Mouse (Mus musculus): ENCODE data around the gene Rsrp1. TPM values are rescaled to one million over a fixed set of nuclear protein-coding genes. Genes with fewer than 3 reads are reported as not detected.

Gene Rsrp1
- polyA plus RNA-seq, 1 experiment from 2014 or later, result 526 TPM

DNA sequence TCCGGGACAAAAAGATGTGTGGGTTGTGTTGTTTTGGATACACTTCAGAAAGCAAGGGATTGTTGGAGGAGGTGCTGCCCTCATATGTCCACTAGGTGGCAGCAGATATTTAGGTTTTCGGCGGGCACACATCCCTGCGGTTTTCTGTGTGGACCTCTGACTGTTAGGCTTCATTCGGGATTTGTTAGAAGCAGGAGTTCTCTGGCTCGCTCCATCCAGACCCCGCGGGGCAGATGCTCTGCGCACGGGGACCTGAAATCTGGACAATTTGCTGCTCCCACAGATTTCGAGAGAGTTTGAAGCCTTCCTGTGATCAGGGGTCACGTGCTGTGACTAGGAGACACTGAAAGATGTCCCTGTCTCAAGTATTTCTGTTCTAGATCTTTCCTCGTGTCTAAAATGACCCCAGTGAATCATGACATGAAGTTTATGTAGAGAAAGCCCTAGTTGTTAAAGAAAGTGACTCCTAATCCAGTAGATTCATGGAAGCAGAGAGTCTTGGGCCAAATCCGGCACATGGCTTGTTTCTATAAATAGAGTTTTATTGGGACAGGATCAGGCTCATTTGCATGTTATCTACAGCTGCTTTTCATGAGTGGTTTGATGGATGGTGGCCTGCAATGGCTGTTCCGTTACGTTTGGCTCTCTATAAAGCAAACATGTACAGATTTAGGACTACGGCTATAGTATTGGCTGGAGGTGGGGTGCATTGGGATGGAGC, 22.8 kb downstream of the Rsrp1 start:
- Histone ChIP-seq H3K9ac (replicated peaks; ENCODE audit: low read length) (peak overlapping the region; percentile 36; the same call in 1 of the 2 replicates), H3K27ac (replicated peaks; ENCODE audit: low read depth, low read length) (no peak overlapping the region), H3K9me3 (ENCODE audit: control insufficient read depth, low read length) (no peaks in the 10 kb centered on the region), H3K27me3 (ENCODE audit: control insufficient read depth, insufficient read depth, low read length) (0 out of 2 replicates have a peak, but pooled peaks cover 8% of the 10 kb centered on the region), H3K36me3 (ENCODE audit: control insufficient read depth, insufficient read depth, low read length) (no peaks in the 10 kb centered on the region), H3K4me1 (ENCODE audit: control insufficient read depth, insufficient read depth, low read length) (no peaks in the 10 kb centered on the region), H3K4me3 (replicated peaks; ENCODE audit: low read depth, low read length) (peak overlapping the region; percentile 19; the same call in 1 of the 2 replicates), H3K4me2 (ENCODE audit: low read length) (peak overlapping the region; percentile 47)
- WGBS, result 15% methylated on average over 17 of the region's 17 CpGs
- ATAC-seq (ENCODE audit: low FRiP score, low TSS enrichment) (no peak), DNase-seq (peak; percentile 91)

DNA sequence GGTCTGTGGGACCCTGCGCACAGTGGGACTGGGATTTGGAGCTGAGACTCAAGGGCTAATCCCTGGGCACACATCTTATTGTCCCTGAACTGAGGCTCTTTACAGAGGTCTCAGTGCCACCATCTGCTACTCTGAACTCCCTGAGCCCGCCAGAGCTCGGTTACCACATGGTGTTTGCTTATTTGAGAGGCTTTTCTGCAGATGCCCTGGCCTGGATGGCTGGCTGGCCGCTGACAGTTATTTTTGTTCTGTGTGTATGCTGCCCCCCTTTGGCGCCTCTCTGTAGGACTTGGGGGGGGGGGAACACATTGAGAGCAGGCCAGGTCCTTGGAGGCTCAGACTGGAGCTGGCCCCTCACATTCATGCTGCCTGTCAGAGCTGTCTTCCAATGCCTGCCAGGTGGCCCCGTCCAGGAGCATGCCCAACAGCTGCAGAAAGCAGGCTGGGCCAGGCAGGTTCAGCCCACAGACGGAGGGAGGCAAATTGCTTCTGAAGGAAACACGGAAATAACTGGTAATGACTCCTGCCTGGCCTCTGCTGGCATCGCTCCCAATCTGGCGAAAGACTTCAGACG, 27.2 kb downstream of the Rsrp1 start:
- 18% methylated on average over 11 of the region's 11 CpGs for WGBS
- Histone ChIP-seq H3K4me2 (ENCODE audit: low read length) (no peak overlapping the region), H3K9me3 (ENCODE audit: control insufficient read depth, low read length) (no peaks in the 10 kb centered on the region), H3K4me3 (replicated peaks; ENCODE audit: low read depth, low read length) (no peak overlapping the region), H3K27ac (replicated peaks; ENCODE audit: low read depth, low read length) (0 out of 2 replicates have a peak overlapping the region, but pooled peaks have one; percentile 45), H3K9ac (replicated peaks; ENCODE audit: low read length) (no peak overlapping the region), H3K36me3 (ENCODE audit: control insufficient read depth, insufficient read depth, low read length) (no peaks in the 10 kb centered on the region), H3K27me3 (ENCODE audit: control insufficient read depth, insufficient read depth, low read length) (no peaks in the 10 kb centered on the region), H3K4me1 (ENCODE audit: control insufficient read depth, insufficient read depth, low read length) (no peaks in the 10 kb centered on the region)
- ATAC-seq (ENCODE audit: low FRiP score, low TSS enrichment), result peak; percentile 72; the same call in 1 of the 2 replicates
- peak; percentile 68 for DNase-seq

- 19% methylated on average over 15 of the region's 15 CpGs for WGBS
- Histone ChIP-seq H3K27ac (replicated peaks; ENCODE audit: low read depth, low read length) (no peak overlapping the region), H3K27me3 (ENCODE audit: control insufficient read depth, insufficient read depth, low read length) (no peaks in the 10 kb centered on the region), H3K4me2 (ENCODE audit: low read length) (no peak overlapping the region), H3K4me3 (replicated peaks; ENCODE audit: low read depth, low read length) (no peak overlapping the region), H3K9ac (replicated peaks; ENCODE audit: low read length) (no peak overlapping the region), H3K4me1 (ENCODE audit: control insufficient read depth, insufficient read depth, low read length) (no peaks in the 10 kb centered on the region), H3K9me3 (ENCODE audit: control insufficient read depth, low read length) (no peaks in the 10 kb centered on the region), H3K36me3 (ENCODE audit: control insufficient read depth, insufficient read depth, low read length) (no peaks in the 10 kb centered on the region)
- ATAC-seq (ENCODE audit: low FRiP score, low TSS enrichment) (no peak), DNase-seq (peak; percentile 45)
Measured at GRCm38 (mm10) chr4:134954461-134954860, 31.1 kb downstream of the Rsrp1 start.

DNA sequence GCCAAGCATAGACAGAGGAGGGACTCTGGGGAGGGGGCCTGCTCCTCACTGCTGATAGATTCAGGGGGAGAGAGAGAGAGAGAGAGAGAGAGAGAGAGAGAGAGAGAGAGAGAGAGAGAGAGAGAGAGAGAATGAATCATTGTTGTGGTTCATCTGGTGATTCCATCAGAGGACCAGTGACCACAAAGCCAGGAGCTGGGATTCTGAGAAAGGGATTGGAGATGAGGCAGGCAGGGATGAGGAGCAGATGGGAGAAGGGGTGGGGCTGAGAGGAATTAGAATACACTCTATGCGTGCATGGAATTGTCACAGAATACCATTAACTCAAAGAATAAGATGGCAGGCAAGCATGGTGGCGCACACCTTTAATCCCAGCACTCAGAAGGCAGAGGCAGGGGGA, 31.8 kb downstream of the Rsrp1 start:
- Histone ChIP-seq H3K36me3 (ENCODE audit: control insufficient read depth, insufficient read depth, low read length) (no peaks in the 10 kb centered on the region), H3K27me3 (ENCODE audit: control insufficient read depth, insufficient read depth, low read length) (no peaks in the 10 kb centered on the region), H3K4me1 (ENCODE audit: control insufficient read depth, insufficient read depth, low read length) (no peaks in the 10 kb centered on the region), H3K4me3 (replicated peaks; ENCODE audit: low read depth, low read length) (no peak overlapping the region), H3K9ac (replicated peaks; ENCODE audit: low read length) (no peak overlapping the region), H3K27ac (replicated peaks; ENCODE audit: low read depth, low read length) (no peak overlapping the region), H3K4me2 (ENCODE audit: low read length) (no peak overlapping the region), H3K9me3 (ENCODE audit: control insufficient read depth, low read length) (no peaks in the 10 kb centered on the region)
- DNase-seq (no peak), ATAC-seq (ENCODE audit: low FRiP score, low TSS enrichment) (no peak)
- WGBS, result 68% methylated on average over 2 of the region's 2 CpGs

- DNase-seq (no peak), ATAC-seq (ENCODE audit: low FRiP score, low TSS enrichment) (no peak)
- no peak overlapping the region for H3K4me2 ChIP-seq (ENCODE audit: low read length)
- H3K27me3 ChIP-seq (ENCODE audit: control insufficient read depth, insufficient read depth, low read length), result no peaks in the 10 kb centered on the region
- WGBS, result 87% methylated on average over 3 of the region's 3 CpGs
- no peak overlapping the region for H3K4me3 ChIP-seq (replicated peaks; ENCODE audit: low read depth, low read length)
- H3K9ac ChIP-seq (replicated peaks; ENCODE audit: low read length), result no peak overlapping the region
- no peaks in the 10 kb centered on the region for H3K4me1 ChIP-seq (ENCODE audit: control insufficient read depth, insufficient read depth, low read length)
- no peak overlapping the region for H3K27ac ChIP-seq (replicated peaks; ENCODE audit: low read depth, low read length)
- no peaks in the 10 kb centered on the region for H3K9me3 ChIP-seq (ENCODE audit: control insufficient read depth, low read length)
- H3K36me3 ChIP-seq (ENCODE audit: control insufficient read depth, insufficient read depth, low read length), result no peaks in the 10 kb centered on the region
Measured at GRCm38 (mm10) chr4:134955845-134956244, 32.5 kb downstream of the Rsrp1 start.

DNA sequence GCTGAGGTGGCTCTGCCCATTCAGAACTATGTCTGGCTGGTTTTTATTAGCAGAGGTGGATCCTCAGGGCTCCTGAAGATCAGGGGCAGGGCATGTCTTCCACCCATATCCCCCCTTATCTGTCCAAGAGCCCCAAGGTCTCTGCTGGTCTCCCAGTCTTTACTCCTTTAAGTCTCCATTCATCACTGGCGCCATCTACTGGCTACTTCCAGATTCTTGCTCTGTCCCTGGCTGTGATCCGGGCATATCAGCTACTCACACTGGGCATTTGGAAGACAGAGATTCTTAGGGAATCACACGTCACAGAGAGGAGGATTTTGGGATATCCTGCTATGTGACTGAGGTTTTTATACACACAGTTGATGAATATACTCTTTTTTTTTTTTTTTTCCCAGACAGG, 32.9 kb downstream of the Rsrp1 start:
- H3K9ac ChIP-seq (replicated peaks; ENCODE audit: low read length), result no peak overlapping the region
- H3K4me2 ChIP-seq (ENCODE audit: low read length), result no peak overlapping the region
- WGBS, result 18% methylated on average over 3 of the region's 3 CpGs
- H3K4me1 ChIP-seq (ENCODE audit: control insufficient read depth, insufficient read depth, low read length), result no peaks in the 10 kb centered on the region
- no peaks in the 10 kb centered on the region for H3K36me3 ChIP-seq (ENCODE audit: control insufficient read depth, insufficient read depth, low read length)
- DNase-seq (peak; percentile 72), ATAC-seq (ENCODE audit: low FRiP score, low TSS enrichment) (no peak)
- H3K9me3 ChIP-seq (ENCODE audit: control insufficient read depth, low read length), result no peaks in the 10 kb centered on the region
- H3K27me3 ChIP-seq (ENCODE audit: control insufficient read depth, insufficient read depth, low read length), result no peaks in the 10 kb centered on the region
- no peak overlapping the region for H3K4me3 ChIP-seq (replicated peaks; ENCODE audit: low read depth, low read length)
- H3K27ac ChIP-seq (replicated peaks; ENCODE audit: low read depth, low read length), result no peak overlapping the region

GRCm38 (mm10) chr4:134963021-134963776, 39.8 kb downstream of the Rsrp1 start:
- Histone ChIP-seq H3K36me3 (ENCODE audit: control insufficient read depth, insufficient read depth, low read length) (no peaks in the 10 kb centered on the region), H3K4me3 (replicated peaks; ENCODE audit: low read depth, low read length) (no peak overlapping the region), H3K27me3 (ENCODE audit: control insufficient read depth, insufficient read depth, low read length) (no peaks in the 10 kb centered on the region), H3K9ac (replicated peaks; ENCODE audit: low read length) (no peak overlapping the region), H3K27ac (replicated peaks; ENCODE audit: low read depth, low read length) (no peak overlapping the region), H3K9me3 (ENCODE audit: control insufficient read depth, low read length) (no peaks in the 10 kb centered on the region), H3K4me1 (ENCODE audit: control insufficient read depth, insufficient read depth, low read length) (no peaks in the 10 kb centered on the region), H3K4me2 (ENCODE audit: low read length) (0 out of 2 replicates have a peak overlapping the region, but pooled peaks have one; percentile 8)
- ATAC-seq (ENCODE audit: low FRiP score, low TSS enrichment) (no peak), DNase-seq (peak; percentile 75)
- 25% methylated on average over 19 of the region's 19 CpGs for WGBS

DNA sequence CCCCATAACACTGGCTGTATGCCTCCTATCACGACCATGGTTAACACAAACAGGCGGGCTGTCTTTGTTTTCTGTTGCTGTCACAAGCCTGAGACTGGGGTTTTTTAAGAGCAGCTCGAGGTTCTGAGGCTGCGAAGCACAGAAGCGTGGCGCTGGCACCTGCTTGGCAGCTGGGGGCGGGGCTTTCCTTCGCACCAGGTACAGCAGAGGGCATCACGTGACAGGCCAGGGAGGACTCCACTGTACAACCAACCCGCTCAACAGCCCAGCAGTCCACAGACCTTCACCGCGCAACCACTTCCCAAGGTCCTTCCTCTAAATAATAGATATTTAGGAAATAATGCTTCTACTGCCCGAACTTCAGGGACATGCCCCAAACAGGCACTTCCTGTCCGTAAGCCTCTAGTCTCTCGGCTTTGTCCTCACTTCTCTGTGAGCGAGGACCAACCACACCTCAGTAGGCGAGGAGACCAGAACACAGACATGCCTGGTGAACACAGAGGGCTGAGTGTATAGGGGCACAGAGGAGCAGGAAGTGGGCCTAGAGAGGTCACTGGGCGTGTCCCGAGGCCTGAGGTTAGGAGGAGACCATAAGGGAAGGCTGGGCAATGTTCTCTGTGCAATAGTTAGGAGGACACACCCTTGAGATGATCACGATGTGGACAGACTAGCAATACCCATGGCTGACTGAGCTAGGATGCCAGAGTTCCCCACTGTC, 44.7 kb downstream of the Rsrp1 start:
- H3K4me3 ChIP-seq (replicated peaks; ENCODE audit: low read depth, low read length), result no peak overlapping the region
- H3K4me1 ChIP-seq (ENCODE audit: control insufficient read depth, insufficient read depth, low read length), result no peaks in the 10 kb centered on the region
- no peak for ATAC-seq (ENCODE audit: low FRiP score, low TSS enrichment)
- DNase-seq, result no peak
- H3K27ac ChIP-seq (replicated peaks; ENCODE audit: low read depth, low read length), result no peak overlapping the region
- H3K9ac ChIP-seq (replicated peaks; ENCODE audit: low read length), result no peak overlapping the region
- 84% methylated on average over 20 of the region's 20 CpGs for WGBS
- H3K9me3 ChIP-seq (ENCODE audit: control insufficient read depth, low read length), result no peaks in the 10 kb centered on the region
- H3K4me2 ChIP-seq (ENCODE audit: low read length), result no peak overlapping the region
- H3K36me3 ChIP-seq (ENCODE audit: control insufficient read depth, insufficient read depth, low read length), result no peaks in the 10 kb centered on the region
- H3K27me3 ChIP-seq (ENCODE audit: control insufficient read depth, insufficient read depth, low read length), result no peaks in the 10 kb centered on the region

Data from midbrain, embryonic 14.5 days (tissue).